Mouse (Mus musculus) adipocyte (in vitro differentiated cells): ENCODE data around the gene Hoxc11.

ENCODE experiments used
- DNase-seq: peaks from one replicate; pipeline ENCODE4 v3.0.0-alpha.2; 2016; ENCODE audit warnings: low spot score

Hoxc11 gene

GRCm38 (mm10) chr15:103005308-103005707 lies 51.1 kb downstream of the Hoxc11 start:
- DNase-seq, result no peak

DNA sequence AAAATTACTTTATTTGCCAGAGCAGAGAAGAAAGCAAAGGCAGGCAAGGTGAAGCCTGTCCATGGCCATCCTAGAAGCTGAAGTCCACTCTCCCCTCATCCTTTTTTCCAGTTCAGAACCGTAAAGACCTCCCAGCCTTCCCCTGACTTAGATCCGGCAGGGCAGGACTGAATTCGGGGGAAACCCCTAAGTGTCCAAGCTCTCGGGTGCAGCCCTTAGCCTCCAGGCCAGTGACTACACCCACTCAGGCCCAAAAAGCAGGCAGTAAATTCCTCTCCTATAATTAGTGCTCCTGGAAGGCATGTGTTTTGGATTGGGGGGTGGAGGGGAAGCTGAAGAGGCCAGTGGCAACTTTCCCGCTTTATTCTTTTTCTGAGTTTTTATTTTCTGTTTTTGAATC lies 51.6 kb downstream of the Hoxc11 start:
- DNase-seq, result no peak

DNA sequence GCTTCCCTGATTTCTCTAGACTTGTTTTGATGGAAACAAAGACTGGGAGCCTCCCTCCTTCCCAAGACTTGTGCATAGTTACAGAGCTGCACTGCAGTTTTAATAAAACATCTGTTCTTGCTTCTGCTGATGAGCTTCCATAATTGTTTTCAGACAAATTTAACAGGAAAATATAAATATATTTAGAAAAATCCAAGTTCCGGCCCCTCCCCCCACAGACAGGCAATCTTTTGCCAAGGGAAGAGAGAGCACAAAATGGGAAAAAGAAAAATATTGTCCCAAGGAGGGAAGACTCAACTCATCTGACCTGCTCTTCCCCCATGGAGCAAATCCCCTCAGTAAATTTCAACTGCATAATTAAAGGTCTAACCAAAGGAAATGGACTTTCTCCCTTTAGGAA lies 52.1 kb downstream of the Hoxc11 start:
- no peak for DNase-seq
